Mouse (Mus musculus): ENCODE measurements around the gene Fam160a2. TPM values are rescaled to one million over a fixed set of nuclear protein-coding genes. Genes with fewer than 3 reads are reported as not detected.
"Not testable (repeated sequence)": the region's sequence is repeated elsewhere in the genome, so short reads cannot be mapped to it uniquely, and the experiment has no call there.

Gene Fam160a2
- total RNA-seq, 2 experiments from 2014 or later: 19.5 to 25.2 TPM

DNA sequence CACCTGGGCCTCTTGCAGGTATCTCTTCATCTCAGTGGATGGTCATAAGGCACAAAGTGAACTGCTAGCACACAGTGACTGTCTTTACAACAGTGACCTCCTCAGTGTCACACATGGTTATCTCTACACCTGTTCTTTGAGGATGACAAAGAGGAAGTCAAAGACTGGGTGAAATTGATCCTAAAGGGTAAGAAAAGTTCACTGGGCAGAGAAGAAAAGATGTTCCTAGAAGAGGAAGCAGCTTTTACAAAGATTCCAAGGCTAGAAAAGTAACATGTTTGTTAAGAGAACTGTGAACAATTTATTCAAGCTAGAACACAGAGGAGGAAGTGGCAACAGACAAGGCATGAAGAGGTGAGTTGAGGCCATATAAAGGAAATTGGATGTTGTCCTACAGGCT, 3.7 kb downstream of the Fam160a2 start:
- intact Hi-C loops (cut with DNase I): no loop called here
- no peak for DNase-seq

DNA sequence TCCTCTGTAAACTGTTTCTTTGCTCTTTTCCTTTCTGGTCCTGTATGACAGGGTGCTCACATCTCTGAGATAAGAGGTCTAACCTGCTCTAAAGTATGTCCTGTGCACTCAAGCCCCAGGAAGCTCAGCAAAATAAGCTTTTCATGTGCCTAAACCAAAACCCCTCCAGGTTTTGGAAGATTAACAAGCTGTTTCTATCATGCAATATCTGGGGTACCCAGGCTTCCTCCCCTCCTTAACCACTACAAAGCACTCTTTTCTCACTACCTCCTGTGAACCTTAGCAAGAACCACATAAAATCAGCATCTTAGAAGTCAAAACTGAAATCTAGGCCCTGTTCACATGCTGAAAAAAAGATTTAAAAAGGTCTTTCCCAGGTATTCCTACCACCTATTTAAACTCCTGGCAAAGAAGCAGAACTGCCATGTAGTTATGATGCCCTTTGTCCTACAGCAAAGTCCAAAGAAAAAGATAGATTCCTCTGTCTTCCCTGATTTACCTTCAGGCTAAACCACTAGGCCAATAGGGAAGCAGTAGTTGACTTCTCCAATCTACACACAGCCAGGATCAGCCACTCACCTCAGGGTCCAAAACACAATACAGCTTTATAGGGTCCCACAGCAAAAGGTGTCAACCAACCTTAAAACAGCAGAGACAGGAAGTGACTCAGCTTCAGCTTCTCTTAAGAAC, 4.6 kb downstream of the Fam160a2 start:
- intact Hi-C loops (cut with DNase I): no loop called here
- no peak for DNase-seq

DNA sequence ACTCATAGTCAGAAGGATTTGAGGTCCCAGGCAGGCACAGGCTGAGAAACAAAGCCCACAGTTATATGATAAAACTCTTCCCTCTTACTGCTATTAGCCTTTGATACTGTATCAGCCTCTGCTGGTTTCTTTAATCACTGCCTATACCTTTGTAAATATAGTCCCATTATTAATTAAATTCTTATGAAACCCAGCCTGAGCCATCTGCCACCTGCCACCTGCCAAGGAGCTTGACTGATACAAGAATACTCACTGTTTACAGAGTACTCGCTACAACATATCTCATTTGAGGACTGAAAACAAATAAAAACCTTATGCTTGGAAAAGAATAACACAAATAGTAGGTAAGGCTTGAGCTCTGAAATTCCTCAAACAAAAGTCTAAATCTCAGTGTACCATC, 5.2 kb downstream of the Fam160a2 start:
- intact Hi-C loops (cut with DNase I): no loop called here
- DNase-seq: no peak

DNA sequence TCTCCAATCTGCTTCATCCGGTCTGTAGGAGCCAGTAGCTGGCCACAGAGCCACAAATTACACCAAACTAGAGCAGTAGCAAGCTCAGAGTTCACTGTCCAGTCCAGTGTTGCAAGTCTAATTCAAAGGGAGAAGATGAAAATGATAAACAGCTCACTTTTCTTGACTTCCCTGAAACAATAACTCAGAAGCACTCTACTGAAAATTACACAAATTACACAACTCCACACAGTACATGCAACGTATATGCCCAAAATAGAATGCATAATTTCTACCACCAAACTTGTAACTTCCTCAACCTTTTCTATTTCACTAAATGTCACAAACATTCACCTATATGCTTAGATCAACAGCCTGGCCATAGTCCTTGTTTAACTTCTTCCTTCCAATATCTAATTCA, 9.6 kb downstream of the Fam160a2 start:
- intact Hi-C loops (cut with DNase I): no loop called here
- DNase-seq: no peak

DNA sequence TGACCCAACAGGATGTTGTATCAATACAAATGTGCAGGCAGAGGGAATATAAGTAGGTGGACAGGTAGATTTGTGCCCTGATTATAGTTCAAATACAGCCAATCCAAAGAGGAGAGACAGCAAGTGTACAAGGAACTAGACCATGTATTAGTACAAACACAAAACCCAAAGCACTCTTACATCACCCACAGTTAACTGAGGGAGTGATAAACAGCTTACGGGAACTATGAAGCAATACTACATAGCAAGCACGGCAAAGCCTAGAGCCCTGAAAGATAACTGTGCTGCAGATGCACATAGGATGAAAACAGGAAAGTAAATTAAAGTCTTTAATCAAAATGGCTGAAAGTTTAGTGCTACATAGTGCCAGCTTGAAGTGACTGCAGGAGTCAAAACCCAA, 12.2 kb downstream of the Fam160a2 start:
- DNase-seq: no peak
- intact Hi-C loops (cut with DNase I): no loop called here

DNA sequence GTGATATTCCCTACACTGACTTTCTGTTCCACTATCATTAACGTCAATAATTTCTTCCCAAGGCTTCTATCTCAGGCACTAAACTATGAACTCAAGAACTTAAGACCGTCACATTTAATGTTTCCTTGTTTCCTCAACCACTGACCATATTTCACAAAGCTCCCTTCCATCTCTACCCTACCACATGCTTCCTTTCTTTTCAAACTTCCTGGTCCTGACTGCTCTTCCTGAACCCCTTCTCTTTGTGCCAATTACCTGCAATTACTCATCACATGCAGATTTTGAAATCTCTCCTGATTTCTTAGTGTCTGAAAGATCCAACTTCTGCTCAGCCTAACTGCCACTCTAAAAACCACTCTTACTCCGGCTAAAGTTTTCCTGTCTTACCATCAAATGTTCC, 19.5 kb downstream of the Fam160a2 start:
- intact Hi-C loops (cut with DNase I): no loop called here
- no peak for DNase-seq

DNA sequence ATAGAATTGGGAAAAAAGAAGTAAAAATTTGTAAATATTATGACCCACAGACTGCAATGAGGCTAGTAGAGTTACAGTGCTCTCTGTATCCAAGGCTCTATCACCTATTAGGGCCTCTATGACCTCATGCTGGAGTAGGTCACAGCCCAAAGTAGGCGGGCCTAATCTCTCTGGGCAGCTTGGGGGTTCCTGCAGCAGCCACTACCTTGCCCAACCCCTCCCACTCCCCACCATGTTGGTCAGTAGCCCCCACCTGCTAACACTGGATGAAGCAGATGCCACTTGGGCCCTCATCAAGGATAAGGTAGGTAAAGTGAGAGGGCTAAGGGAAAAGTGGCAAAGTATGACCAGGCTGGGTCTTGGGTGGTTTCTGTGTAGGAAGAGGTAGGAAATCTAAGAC, 25.0 kb downstream of the Fam160a2 start, which contains the start of gene Gm5901:
Gm5901 (plus strand) TSS at position 173 of the 400 bp plus-strand sequence.
- intact Hi-C loops (cut with DNase I): no loop called here
- no peak for DNase-seq

DNA sequence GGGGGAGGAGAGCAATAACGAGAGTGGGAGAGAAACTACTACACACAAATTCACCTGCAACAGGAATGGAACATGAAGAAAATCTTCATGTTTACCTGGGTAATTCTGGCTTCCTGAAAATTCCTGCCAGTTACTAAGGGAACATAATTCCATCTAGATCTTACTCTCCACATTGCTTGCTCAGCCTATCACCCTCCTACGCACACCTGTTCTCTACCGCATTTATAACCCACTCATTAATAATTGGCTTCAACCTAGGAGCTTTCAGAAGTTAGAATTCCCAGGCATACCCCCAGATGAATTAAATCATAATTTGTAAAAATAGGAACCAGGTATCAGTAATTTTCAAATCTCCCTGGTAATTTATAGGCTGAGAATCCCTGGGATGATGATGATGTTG, 25.9 kb downstream of the Fam160a2 start:
- intact Hi-C loops (cut with DNase I): no loop called here
- DNase-seq: no peak

DNA sequence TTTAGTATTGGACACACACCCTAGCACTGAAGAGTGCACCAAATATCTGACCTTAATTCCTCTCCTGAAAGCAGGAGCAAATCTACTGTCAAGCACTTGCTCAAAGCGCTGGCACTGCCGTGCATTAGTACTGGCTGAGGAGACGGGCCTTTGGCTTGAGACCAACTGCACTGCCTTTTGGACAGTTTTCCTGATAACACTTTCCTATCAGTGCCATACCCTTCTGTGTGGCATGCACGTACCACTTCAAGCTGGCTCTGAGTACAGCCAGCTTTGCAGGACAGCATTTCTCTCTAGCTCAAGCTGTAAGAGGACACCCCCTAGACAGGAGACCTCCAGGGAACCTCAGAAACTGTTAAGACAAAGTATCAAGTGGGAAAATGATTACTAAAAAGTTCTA, 26.3 kb downstream of the Fam160a2 start:
- intact Hi-C loops (cut with DNase I): no loop called here
- DNase-seq: peak; percentile 61 to 68

DNA sequence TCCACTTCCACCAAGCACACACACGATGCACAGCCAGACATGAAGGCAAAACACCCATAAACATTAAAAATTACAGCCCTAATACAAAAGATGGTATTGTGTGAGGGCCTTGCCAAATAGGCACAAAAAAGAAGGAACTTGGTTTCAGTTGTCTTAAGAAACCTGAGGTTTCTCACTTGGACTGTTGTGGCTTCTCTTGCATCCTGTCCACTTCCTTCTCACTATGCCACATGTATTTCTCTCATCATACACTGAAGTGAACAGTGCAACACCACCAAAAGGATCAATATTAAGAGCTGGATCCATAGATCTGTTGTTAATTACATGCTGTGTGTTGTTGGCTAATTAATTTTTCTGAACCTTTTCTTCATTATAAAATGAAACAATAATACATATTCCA, 26.9 kb downstream of the Fam160a2 start:
- DNase-seq: no peak
- intact Hi-C loops (cut with DNase I): no loop called here

DNA sequence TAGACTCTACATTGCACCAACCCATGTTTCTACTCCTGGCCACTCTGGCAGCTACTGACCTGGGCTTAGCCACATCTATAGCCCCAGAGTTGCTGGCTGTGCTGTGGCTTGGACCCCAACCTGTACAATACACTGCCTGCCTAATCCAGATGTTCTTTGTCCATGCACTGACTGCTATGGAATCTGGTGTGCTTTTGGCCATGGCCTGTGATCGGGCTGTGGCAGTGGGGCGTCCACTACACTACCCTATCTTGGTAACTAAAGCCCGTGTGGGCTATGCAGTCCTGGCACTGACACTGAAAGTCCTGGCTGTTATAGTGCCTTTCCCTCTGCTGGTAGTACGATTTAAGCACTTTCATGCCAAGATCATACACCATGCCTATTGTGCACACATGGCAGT, 31.3 kb downstream of the Fam160a2 start:
- DNase-seq: no peak
- intact Hi-C loops (cut with DNase I): no loop called here

DNA sequence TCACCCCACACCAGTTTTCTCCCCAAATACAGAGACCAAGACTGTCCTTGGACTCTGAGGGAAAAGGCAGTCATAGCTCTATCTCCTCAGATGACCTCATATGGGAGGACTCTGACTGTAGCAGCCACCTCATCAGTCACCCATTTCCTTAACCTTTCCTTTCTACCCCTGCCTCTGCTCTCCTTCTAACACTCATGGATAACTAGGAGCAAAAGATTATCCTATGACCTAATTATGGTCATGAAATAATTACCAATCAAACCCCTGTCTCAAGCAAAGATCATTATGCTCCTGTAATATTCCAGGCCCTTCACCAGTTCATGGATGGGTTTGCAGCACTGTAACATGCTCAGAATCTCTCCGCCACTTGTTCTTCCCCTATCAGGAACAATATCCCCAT, 31.9 kb downstream of the Fam160a2 start, which contains the start of gene Olfr692:
Olfr692 (plus strand) TSS at position 301 of the 400 bp plus-strand sequence.
- intact Hi-C loops (cut with DNase I): no loop called here
- no peak for DNase-seq

DNA sequence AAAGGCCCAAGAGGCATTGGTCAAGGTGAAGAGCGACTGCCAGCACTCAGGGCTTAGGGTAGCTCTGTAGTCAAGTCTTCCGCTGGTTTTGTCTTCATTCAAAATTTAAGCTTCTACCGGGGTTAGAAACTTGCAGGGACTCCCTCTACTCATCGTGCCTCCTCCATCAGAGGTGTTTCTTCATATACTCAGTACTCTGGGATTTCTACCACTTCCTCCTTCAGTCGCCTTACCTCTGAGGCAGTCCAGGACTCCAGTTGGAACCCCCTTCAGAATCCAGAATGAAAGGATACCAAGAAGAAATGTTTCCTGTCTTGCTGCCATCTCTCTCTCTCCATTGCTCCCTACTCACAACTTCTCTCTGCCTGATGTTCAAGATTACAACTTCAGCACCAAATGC, 32.6 kb downstream of the Fam160a2 start:
- intact Hi-C loops (cut with DNase I): no loop called here
- DNase-seq: no peak

DNA sequence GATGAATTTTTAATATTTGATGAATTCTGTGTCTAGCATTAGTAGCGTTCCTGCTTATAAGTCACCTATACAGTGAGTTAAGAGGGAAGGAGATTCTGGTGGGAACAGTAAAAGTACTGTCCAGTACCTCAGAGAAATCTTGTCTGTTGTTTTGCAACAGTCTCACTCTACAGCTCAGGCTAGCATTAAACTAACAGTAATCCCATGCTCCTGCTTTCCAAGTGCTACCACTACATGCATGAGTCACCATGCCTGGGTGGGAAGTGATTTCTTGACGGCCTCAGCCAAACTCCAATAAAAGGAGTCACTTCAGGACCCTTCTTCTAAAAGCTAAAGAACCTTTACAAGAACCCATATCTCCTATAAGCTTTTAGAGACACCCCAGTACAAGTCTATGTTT, 38.1 kb downstream of the Fam160a2 start:
- no peak for DNase-seq
- intact Hi-C loops (cut with DNase I): no loop called here

DNA sequence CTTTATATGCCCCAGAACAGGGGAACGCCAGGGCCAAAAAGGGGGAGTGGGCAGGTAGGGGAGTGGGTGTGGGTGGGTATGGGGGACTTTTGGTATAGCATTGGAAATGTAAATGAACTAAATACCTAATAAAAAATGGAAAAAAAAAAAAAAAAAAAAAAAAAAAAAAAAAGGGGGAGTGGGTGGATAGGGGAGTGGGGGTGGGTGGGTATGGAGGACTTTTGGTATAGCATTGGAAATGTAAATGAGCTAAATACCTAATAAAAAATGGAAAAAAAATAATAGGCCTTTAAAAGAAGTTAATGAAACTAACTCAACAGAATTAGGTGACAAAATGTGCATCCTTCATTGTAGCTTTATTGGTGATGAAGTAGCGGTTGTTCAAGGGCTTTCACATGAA, 43.4 kb downstream of the Fam160a2 start:
- intact Hi-C loops (cut with DNase I); DNase-seq: not testable (repeated sequence)

DNA sequence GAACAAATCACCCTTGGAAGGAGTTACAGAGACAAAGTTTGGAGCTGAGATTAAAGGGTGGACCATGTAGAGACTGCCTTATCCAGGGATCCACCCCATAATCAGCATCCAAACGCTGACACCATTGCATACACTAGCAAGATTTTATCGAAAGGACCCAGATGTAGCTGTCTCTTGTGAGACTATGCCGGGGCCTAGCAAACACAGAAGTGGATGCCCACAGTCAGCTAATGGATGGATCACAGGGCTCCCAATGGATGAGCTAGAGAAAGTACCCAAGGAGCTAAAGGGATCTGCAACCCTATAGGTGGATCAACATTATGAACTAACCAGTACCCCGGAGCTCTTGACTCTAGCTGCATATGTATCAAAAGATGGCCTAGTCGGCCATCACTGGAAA, 43.8 kb downstream of the Fam160a2 start:
- intact Hi-C loops (cut with DNase I); DNase-seq: not testable (repeated sequence)

DNA sequence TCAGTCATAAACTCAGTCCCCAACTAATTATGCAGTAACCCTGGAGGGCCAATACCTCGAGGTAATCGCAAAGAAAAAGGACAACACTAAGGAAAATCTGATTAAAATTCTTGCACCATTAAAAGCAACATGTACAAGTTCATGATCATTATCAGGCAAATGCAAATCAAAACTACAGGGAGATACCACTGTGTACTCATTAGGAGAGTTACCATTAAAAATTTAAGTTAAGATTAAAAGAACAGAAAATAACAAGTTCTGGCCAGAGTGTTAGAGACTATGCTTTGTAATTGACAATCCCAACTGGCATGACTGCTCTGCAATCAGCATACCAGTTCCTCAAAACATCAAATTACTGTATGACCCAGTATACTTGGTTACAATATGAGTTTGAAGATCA, 57.1 kb downstream of the Fam160a2 start:
- intact Hi-C loops (cut with DNase I): no loop called here
- DNase-seq: no peak

DNA sequence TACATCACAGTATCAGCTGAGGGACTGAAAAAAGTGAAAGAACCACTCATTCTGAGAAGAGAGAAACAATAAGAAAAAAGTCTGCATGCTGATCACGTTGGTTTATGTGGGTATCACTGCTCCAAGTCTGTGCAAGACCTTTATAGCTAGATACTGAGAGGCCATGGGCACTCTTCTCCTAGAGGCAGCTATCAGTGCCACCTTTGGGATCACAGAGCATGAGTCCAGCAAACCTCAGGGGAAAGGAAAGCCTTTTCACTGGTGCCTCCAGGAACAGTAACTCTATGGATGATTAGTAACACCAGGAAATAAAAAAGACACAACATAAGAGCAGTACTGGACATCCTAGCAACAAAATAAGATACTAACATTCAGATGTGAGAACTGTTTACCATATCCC, 57.7 kb downstream of the Fam160a2 start, which contains the start of gene Olfr691:
Olfr691 (minus strand) TSS at position 101 of the 400 bp plus-strand sequence.
- no peak for DNase-seq
- intact Hi-C loops (cut with DNase I): no loop called here

DNA sequence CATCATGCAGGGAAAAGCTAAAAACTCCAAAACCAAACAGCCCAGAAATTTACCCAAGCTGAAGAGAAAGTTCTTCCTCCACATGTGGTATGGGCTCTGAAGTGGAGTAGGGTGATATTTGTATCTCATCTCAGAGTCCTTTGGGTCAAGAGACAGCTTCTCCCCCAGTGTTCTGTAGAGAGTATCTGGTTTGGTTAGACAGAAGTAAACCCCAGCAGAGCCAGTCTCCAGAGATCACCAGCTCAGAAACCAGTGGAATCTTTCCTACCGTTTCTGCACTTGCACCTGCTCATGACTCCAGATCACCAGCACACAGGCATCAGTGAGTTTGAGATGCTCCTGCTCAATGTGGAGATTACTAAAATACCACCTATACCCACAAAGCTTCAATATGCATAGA, 65.8 kb downstream of the Fam160a2 start, which contains the start of gene Olfr690:
Olfr690 (minus strand) TSS at position 101 of the 400 bp plus-strand sequence.
- intact Hi-C loops (cut with DNase I): no loop called here
- no peak for DNase-seq

DNA sequence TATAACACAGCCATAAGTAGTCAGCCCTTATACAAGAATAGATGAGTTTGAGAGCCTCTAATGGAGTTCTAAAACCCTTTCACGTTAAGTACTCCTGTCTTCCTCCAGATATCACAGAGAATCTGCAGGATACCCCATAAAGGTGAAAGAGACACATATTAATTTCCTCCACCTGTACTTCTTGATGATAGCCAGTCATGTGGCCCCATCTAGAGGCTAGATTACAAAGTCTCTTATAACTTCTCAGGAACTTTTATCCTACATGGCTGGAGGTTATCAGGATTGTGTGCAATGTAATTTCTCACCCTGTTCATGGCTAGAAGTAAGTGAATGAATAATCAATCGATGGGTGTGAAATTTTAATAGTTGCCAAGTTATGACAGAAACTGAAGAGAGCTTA, 74.6 kb downstream of the Fam160a2 start:
- no peak for DNase-seq
- intact Hi-C loops (cut with DNase I): loop anchor here (2.0 to 5.0 kb wide), 2 partner anchors 98 to 157 kb away; no protein-coding TSS in a partner anchor

Data from heart, postnatal 14 days (tissue).